Mouse (Mus musculus): ENCODE data around the gene Nrros. TPM values are rescaled to one million over a fixed set of nuclear protein-coding genes. Genes with fewer than 3 reads are reported as not detected.
A peak's percentile ranks its signal among the peaks of the same experiment; 100 is the strongest.

The Nrros gene
- polyA plus RNA-seq, 1 experiment from 2014 or later, result 6.6 TPM

GRCm38 (mm10) chr16:32167819-32168545, 2.6 kb upstream of the Nrros start:
- no peak for ATAC-seq (replicated peaks; ENCODE audit: insufficient number of reproducible peaks, low FRiP score, low TSS enrichment)
- Histone ChIP-seq H3K27me3 (ENCODE audit: control insufficient read depth, insufficient read depth, low read length) (no peaks in the 10 kb centered on the region), H3K4me3 (ENCODE audit: low read depth, low read length) (no peak overlapping the region), H3K36me3 (ENCODE audit: control insufficient read depth, insufficient read depth, low read length) (no peaks in the 10 kb centered on the region), H3K9me3 (replicated peaks; ENCODE audit: control insufficient read depth, low read length) (no peaks in the 10 kb centered on the region), H3K9ac (ENCODE audit: low read depth, low read length) (no peak overlapping the region), H3K4me2 (no peak overlapping the region), H3K27ac (ENCODE audit: low read depth, low read length) (no peak overlapping the region), H3K4me1 (ENCODE audit: control insufficient read depth, insufficient read depth, low read length) (peaks cover 6% of the 10 kb centered on the region; the same call in 1 of the 2 replicates)
- WGBS (ENCODE audit: insufficient replicate concordance), result 86% methylated on average over 4 of the region's 4 CpGs

DNA sequence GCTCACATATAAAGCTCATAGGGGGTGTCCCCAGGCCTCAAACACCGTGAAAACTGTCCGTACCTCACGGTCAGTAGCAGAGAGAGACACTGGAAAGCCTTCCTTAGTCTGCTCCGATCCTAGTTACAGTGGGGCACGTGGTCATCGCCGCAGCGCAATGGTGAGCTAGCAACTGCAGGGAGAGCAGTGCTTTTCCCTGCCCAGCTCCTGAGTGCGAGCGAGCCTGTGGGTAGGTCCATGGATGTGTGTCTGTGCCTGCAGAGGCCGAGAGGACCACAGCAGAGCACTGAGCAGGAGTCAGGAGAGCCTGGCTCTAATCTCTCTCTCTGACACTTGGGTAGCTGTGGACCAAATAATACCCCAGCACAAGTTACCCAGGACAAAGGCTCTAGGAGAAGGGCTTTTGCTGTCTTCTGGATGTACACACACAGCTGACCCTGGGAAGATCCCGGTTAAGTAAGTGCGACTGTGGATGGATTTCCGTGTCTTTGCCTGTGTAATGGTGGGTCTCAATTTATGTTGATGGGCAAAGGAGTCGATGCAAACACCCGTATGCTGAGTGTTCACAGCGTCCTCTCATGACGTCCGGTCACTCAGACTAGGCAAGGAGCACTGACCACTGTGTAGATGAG, 882 bp downstream of the Nrros start:
- Histone ChIP-seq H3K4me2 (peak overlapping the region; percentile 87), H3K4me3 (ENCODE audit: low read depth, low read length) (peak overlapping the region; percentile 47), H3K27ac (ENCODE audit: low read depth, low read length) (no peak overlapping the region), H3K27me3 (ENCODE audit: control insufficient read depth, insufficient read depth, low read length) (no peaks in the 10 kb centered on the region), H3K4me1 (ENCODE audit: control insufficient read depth, insufficient read depth, low read length) (peaks cover 6% of the 10 kb centered on the region; the same call in 1 of the 2 replicates), H3K9me3 (replicated peaks; ENCODE audit: control insufficient read depth, low read length) (no peaks in the 10 kb centered on the region), H3K9ac (ENCODE audit: low read depth, low read length) (no peak overlapping the region), H3K36me3 (ENCODE audit: control insufficient read depth, insufficient read depth, low read length) (no peaks in the 10 kb centered on the region)
- WGBS (ENCODE audit: insufficient replicate concordance), result 64% methylated on average over 19 of the region's 19 CpGs
- no peak for ATAC-seq (replicated peaks; ENCODE audit: insufficient number of reproducible peaks, low FRiP score, low TSS enrichment)

DNA sequence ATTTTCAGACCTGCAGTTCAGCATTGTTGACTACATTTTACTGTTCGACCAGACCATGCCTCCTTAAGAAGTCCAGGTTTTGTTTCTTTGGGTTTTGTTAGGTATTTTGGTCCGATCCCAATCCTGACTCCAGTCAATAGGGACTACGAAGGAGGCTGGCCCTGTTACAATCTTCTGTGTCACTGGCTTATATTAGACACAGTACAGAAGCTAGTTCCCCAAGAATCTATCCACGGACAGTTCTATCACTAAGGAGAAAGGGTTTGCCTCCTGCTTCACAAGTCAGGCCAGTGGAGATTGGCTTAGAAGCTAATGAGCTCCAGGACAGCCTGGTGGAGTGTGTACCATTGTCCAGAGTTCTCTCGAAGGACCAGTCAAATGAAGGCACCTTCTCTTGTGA, 1.5 kb downstream of the Nrros start:
- Histone ChIP-seq H3K9me3 (replicated peaks; ENCODE audit: control insufficient read depth, low read length) (no peaks in the 10 kb centered on the region), H3K27ac (ENCODE audit: low read depth, low read length) (no peak overlapping the region), H3K4me1 (ENCODE audit: control insufficient read depth, insufficient read depth, low read length) (peaks cover 6% of the 10 kb centered on the region; the same call in 1 of the 2 replicates), H3K4me2 (no peak overlapping the region), H3K4me3 (ENCODE audit: low read depth, low read length) (no peak overlapping the region), H3K9ac (ENCODE audit: low read depth, low read length) (no peak overlapping the region), H3K27me3 (ENCODE audit: control insufficient read depth, insufficient read depth, low read length) (no peaks in the 10 kb centered on the region), H3K36me3 (ENCODE audit: control insufficient read depth, insufficient read depth, low read length) (no peaks in the 10 kb centered on the region)
- no peak for ATAC-seq (replicated peaks; ENCODE audit: insufficient number of reproducible peaks, low FRiP score, low TSS enrichment)
- 79% methylated on average over 5 of the region's 5 CpGs for WGBS (ENCODE audit: insufficient replicate concordance)

DNA sequence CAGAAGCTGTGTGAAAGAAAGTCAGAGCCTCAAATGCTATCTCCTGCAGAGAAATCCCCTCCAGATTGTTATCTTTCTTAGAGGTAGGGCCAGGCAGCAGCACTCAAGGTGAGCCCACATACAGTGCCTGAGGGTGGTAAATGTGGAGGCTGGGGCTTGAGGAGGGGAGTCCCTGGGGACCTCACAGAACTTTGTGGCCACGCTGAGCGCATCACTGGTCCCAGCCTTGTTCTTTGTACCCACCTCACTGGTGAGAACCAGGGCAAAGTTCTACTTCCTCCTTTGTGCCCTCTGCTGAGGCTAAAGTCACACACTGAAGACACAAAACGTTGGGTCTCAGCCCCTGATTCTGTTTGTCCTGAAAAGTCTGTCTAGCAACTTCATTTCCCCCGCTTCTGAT, 2.0 kb downstream of the Nrros start:
- no peak overlapping the region for H3K4me2 ChIP-seq
- H3K36me3 ChIP-seq (ENCODE audit: control insufficient read depth, insufficient read depth, low read length), result no peaks in the 10 kb centered on the region
- no peak overlapping the region for H3K27ac ChIP-seq (ENCODE audit: low read depth, low read length)
- 71% methylated on average over 4 of the region's 4 CpGs for WGBS (ENCODE audit: insufficient replicate concordance)
- H3K4me3 ChIP-seq (ENCODE audit: low read depth, low read length), result no peak overlapping the region
- H3K9ac ChIP-seq (ENCODE audit: low read depth, low read length), result no peak overlapping the region
- no peak for ATAC-seq (replicated peaks; ENCODE audit: insufficient number of reproducible peaks, low FRiP score, low TSS enrichment)
- peaks cover 6% of the 10 kb centered on the region; the same call in 1 of the 2 replicates for H3K4me1 ChIP-seq (ENCODE audit: control insufficient read depth, insufficient read depth, low read length)
- no peaks in the 10 kb centered on the region for H3K27me3 ChIP-seq (ENCODE audit: control insufficient read depth, insufficient read depth, low read length)
- H3K9me3 ChIP-seq (replicated peaks; ENCODE audit: control insufficient read depth, low read length), result no peaks in the 10 kb centered on the region

GRCm38 (mm10) chr16:32160742-32161323, 4.6 kb downstream of the Nrros start:
- Histone ChIP-seq H3K27me3 (ENCODE audit: control insufficient read depth, insufficient read depth, low read length) (no peaks in the 10 kb centered on the region), H3K27ac (ENCODE audit: low read depth, low read length) (no peak overlapping the region), H3K4me1 (ENCODE audit: control insufficient read depth, insufficient read depth, low read length) (peaks cover 6% of the 10 kb centered on the region; the same call in 1 of the 2 replicates), H3K4me3 (ENCODE audit: low read depth, low read length) (no peak overlapping the region), H3K9me3 (replicated peaks; ENCODE audit: control insufficient read depth, low read length) (no peaks in the 10 kb centered on the region), H3K4me2 (no peak overlapping the region), H3K36me3 (ENCODE audit: control insufficient read depth, insufficient read depth, low read length) (no peaks in the 10 kb centered on the region), H3K9ac (ENCODE audit: low read depth, low read length) (no peak overlapping the region)
- ATAC-seq (replicated peaks; ENCODE audit: insufficient number of reproducible peaks, low FRiP score, low TSS enrichment), result no peak
- WGBS (ENCODE audit: insufficient replicate concordance), result 69% methylated on average over 9 of the region's 9 CpGs

- ATAC-seq (replicated peaks; ENCODE audit: insufficient number of reproducible peaks, low FRiP score, low TSS enrichment), result no peak
Measured at GRCm38 (mm10) chr16:32158966-32159365, 6.4 kb downstream of the Nrros start.

DNA sequence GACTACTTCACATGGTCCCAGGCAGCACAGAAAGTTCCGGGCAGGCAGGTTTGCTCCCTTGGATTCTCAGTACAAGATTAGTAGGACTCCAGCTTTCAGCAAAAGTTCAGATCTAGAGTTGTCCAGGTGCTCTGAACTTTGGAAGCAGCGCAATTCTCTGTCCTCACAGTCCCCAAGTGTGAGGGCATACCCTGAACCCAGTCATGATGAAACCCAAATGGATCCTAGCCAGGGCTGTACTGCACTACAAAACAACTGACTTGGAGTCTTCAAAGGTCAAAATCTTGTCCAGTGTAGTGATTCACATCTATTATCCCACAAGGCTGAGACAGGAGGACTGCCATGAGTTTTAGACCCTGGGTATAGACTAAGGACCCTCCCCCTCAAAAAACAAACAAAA, 8.0 kb downstream of the Nrros start:
- whole genome bisulfite sequencing (ENCODE audit: insufficient replicate concordance), result 78% methylated on average over 2 of the region's 2 CpGs
- no peak overlapping the region for H3K9ac ChIP-seq (ENCODE audit: low read depth, low read length)
- no peaks in the 10 kb centered on the region for H3K9me3 ChIP-seq (replicated peaks; ENCODE audit: control insufficient read depth, low read length)
- H3K27ac ChIP-seq (ENCODE audit: low read depth, low read length), result no peak overlapping the region
- H3K4me1 ChIP-seq (ENCODE audit: control insufficient read depth, insufficient read depth, low read length), result no peaks in the 10 kb centered on the region
- H3K36me3 ChIP-seq (ENCODE audit: control insufficient read depth, insufficient read depth, low read length), result no peaks in the 10 kb centered on the region
- no peak for ATAC-seq (replicated peaks; ENCODE audit: insufficient number of reproducible peaks, low FRiP score, low TSS enrichment)
- H3K4me2 ChIP-seq, result no peak overlapping the region
- no peaks in the 10 kb centered on the region for H3K27me3 ChIP-seq (ENCODE audit: control insufficient read depth, insufficient read depth, low read length)
- no peak overlapping the region for H3K4me3 ChIP-seq (ENCODE audit: low read depth, low read length)

More at GRCm38 (mm10) chr16:32158966-32159365, 6.4 kb downstream of the Nrros start:
- Histone ChIP-seq H3K27me3 (ENCODE audit: control insufficient read depth, insufficient read depth, low read length) (no peaks in the 10 kb centered on the region), H3K9ac (ENCODE audit: low read depth, low read length) (no peak overlapping the region), H3K36me3 (ENCODE audit: control insufficient read depth, insufficient read depth, low read length) (no peaks in the 10 kb centered on the region), H3K27ac (ENCODE audit: low read depth, low read length) (no peak overlapping the region), H3K4me1 (ENCODE audit: control insufficient read depth, insufficient read depth, low read length) (no peaks in the 10 kb centered on the region), H3K9me3 (replicated peaks; ENCODE audit: control insufficient read depth, low read length) (no peaks in the 10 kb centered on the region), H3K4me3 (ENCODE audit: low read depth, low read length) (no peak overlapping the region), H3K4me2 (no peak overlapping the region)
- 91% methylated on average over 3 of the region's 3 CpGs for WGBS (ENCODE audit: insufficient replicate concordance)

GRCm38 (mm10) chr16:32156719-32157118, 8.7 kb downstream of the Nrros start:
- Histone ChIP-seq H3K4me1 (ENCODE audit: control insufficient read depth, insufficient read depth, low read length) (no peaks in the 10 kb centered on the region), H3K9me3 (replicated peaks; ENCODE audit: control insufficient read depth, low read length) (no peaks in the 10 kb centered on the region), H3K27me3 (ENCODE audit: control insufficient read depth, insufficient read depth, low read length) (no peaks in the 10 kb centered on the region), H3K9ac (ENCODE audit: low read depth, low read length) (no peak overlapping the region), H3K27ac (ENCODE audit: low read depth, low read length) (no peak overlapping the region), H3K36me3 (ENCODE audit: control insufficient read depth, insufficient read depth, low read length) (no peaks in the 10 kb centered on the region), H3K4me2 (no peak overlapping the region), H3K4me3 (ENCODE audit: low read depth, low read length) (no peak overlapping the region)
- WGBS (ENCODE audit: insufficient replicate concordance), result 33% methylated on average over 3 of the region's 3 CpGs
- no peak for ATAC-seq (replicated peaks; ENCODE audit: insufficient number of reproducible peaks, low FRiP score, low TSS enrichment)
